Mouse (Mus musculus) kidney, postnatal 0 days (tissue): ENCODE measurements around the gene Adipoq. TPM values are rescaled to one million over a fixed set of nuclear protein-coding genes. Genes with fewer than 3 reads are reported as not detected.

ENCODE experiments used
- ATAC-seq: fragments of 200-750 bp; cut with Nextera tagmentation; replicated peaks from 2 replicates; pipeline ENCODE4 v1.8.0; 2017; ENCODE audit warnings: low read depth, moderate number of reproducible peaks, moderate TSS enrichment, moderate library complexity; ENCODE audit not compliant: low FRiP score
- DNase-seq: peaks from one replicate; pipeline ENCODE4 v3.0.0-alpha.2; 2016; ENCODE audit warnings: low spot score
- H3K27ac ChIP-seq: fragments of 300-500 bp; sonication (generic); 2 replicates; pipeline ENCODE4 v1.5.1; 2014; ENCODE audit warnings: mild to moderate bottlenecking
- H3K27me3 ChIP-seq: fragments of 300-500 bp; sonication (generic); 2 replicates; pipeline ENCODE4 v1.6.1; 2014; ENCODE audit warnings: low read length, mixed read lengths; ENCODE audit not compliant: insufficient read depth
- H3K36me3 ChIP-seq: fragments of 300-500 bp; sonication (generic); 2 replicates; pipeline ENCODE4 v1.6.1; 2014; ENCODE audit warnings: low read length, mixed read lengths; ENCODE audit not compliant: insufficient read depth
- H3K4me1 ChIP-seq: fragments of 300-500 bp; sonication (generic); replicated peaks from 2 replicates; pipeline ENCODE4 v1.6.1; 2014; ENCODE audit warnings: antibody characterized with exemption, low read length, mixed read lengths; ENCODE audit not compliant: insufficient read depth
- H3K4me2 ChIP-seq: fragments of 300-500 bp; sonication (generic); 2 replicates; pipeline ENCODE4 v1.6.1; 2014; ENCODE audit warnings: mild to moderate bottlenecking, low read length, moderate library complexity, mixed read lengths
- H3K4me3 ChIP-seq: fragments of 300-500 bp; sonication (generic); replicated peaks from 2 replicates; pipeline ENCODE4 v1.5.1; 2014; ENCODE audit warnings: low read depth, low read length
- H3K9ac ChIP-seq: fragments of 300-500 bp; sonication (generic); 2 replicates; pipeline ENCODE4 v1.6.1; 2014; ENCODE audit warnings: low read depth, low read length
- H3K9me3 ChIP-seq: fragments of 300-500 bp; sonication (generic); replicated peaks from 2 replicates; pipeline ENCODE4 v1.6.1; 2016; ENCODE audit warnings: low read length, inconsistent platforms, mixed read lengths
- CTCF ChIP-seq: IDR thresholded peaks from 2 replicates; pipeline ENCODE4 v1.5.1; 2016; ENCODE audit warnings: antibody characterized with exemption, low read depth, mild to moderate bottlenecking, moderate library complexity
- WGBS: fragments of 180-500 bp; shearing (Covaris S2); extraction: QIAGEN DNeasy Blood & Tissue Kit; methylation state at CpG from one replicate; pipeline ENCODE4 v1.1.7; 2014; 5-methylcytosine and 5-hydroxymethylcytosine counted together
- polyA plus RNA-seq: library from polyadenylated mRNA; unstranded; fragments of >200 nt; fragmentation: Nextera tagmentation; extraction: Ambion mirVana; gene quantifications from 2 replicates; pipeline ENCODE4 v1.2.1, GENCODE M21; 2015

The Adipoq gene
- polyA plus RNA-seq, 1 experiment from 2014 or later: 0.89 TPM

DNA sequence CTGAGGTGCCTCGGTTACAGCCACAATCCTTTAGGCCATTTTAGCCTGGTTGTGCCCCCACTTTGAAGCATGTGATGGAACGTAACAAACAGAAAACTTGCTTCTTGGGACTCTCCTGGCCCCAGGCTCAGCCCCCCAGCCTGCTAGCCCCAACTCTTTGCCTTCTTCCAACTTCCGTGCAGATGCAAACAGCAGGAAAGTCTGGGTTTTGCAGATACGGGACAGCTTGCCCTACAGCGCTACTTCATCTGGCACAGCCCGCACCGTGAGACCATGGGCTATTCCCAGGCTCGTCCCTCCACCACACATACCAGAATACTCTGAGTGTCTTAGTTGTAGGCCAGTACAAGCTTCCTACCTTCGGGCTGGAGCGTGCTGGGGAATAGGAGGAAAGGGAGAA lies 45.7 kb upstream of the Adipoq start:
- Histone ChIP-seq H3K27ac (peak overlapping the region; percentile 48; the same call in 1 of the 2 replicates), H3K4me3 (peak overlapping the region; percentile 31), H3K27me3 (no peaks in the 10 kb centered on the region), H3K4me2 (peak overlapping the region; percentile 75), H3K36me3 (no peaks in the 10 kb centered on the region), H3K9me3 (no peaks in the 10 kb centered on the region), H3K4me1 (0 out of 2 replicates have a peak, but pooled peaks cover 7% of the 10 kb centered on the region), H3K9ac (peak overlapping the region; percentile 49; the same call in 1 of the 2 replicates)
- no peak for ATAC-seq
- 19% methylated on average over 10 of the region's 10 CpGs for WGBS
- no peak for TF ChIP-seq CTCF
- DNase-seq: no peak

DNA sequence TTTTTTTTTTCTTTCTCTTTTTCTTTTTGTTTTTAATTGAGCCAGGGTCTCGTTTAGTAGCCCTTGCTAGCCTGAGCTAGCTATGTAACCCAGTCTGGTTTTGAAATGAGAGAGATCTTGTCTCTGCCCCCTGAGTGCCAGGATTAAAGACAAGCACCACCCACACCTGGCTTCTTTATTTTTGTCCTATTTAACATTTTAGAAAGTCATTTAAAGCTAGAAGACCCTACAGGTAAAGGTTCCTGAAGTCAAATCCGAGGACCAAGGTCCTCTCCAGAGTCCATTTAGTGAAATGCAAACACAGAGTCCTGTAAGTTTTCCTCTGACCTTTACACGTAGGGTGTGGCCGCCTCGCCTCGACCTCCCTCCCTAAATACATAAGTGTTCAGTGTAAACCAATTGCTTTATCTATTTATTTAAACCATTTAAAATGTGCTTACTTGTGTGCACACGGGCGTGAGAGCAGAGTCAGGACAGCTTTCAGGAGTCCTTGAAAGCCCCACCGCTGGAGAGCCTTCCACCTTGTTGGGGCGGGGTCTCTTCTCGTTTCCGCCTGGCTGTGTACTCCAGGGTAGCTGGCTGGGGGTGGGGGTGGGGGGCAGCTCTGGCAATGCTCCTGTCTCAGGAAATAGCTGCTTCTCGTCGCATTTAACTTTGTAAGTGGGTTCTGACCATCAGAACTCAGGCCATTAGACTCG lies 43.8 kb upstream of the Adipoq start:
- DNase-seq (no peak), ATAC-seq (no peak)
- Histone ChIP-seq H3K27me3 (no peaks in the 10 kb centered on the region), H3K9ac (peak overlapping the region; percentile 54), H3K4me3 (peak overlapping the region; percentile 40), H3K27ac (peak overlapping the region; percentile 54), H3K4me1 (0 out of 2 replicates have a peak, but pooled peaks cover 7% of the 10 kb centered on the region), H3K9me3 (no peaks in the 10 kb centered on the region), H3K36me3 (no peaks in the 10 kb centered on the region), H3K4me2 (peak overlapping the region; percentile 79)
- no peak for TF ChIP-seq CTCF
- 10% methylated on average over 15 of the region's 15 CpGs for whole genome bisulfite sequencing

DNA sequence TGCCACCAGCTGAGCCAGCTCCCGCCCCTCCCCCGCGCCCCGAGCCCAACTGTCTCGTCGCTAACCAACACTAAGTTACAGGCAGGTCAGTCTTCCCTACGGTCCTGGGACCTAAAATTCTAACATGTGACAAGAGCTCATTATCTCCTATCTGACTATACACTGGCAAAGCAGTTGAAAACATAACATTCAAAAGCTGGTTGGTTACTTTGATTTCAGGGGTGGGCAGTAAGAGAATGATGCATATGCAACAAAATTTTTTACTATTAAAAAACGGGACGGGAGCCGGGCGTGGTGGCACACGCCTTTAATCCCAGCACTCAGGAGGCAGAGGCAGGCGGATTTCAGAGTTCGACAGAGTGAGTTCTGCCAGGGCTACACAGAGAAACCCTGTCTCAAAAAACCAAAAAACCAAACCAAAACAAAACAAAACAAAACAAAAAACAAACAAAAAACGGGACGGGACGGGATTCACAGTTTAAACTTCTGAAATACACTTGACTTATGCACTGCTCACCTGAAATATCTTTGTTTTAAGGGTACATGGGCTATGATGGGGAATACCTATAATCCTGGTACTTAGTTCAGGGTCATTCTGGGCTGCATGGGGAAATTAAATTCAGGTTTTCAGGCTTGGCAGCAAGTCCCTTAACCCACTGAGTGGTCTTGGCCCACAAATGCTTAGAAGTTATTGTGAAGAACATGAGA lies 43.1 kb upstream of the Adipoq start:
- Histone ChIP-seq H3K36me3 (no peaks in the 10 kb centered on the region), H3K27me3 (no peaks in the 10 kb centered on the region), H3K9me3 (no peaks in the 10 kb centered on the region), H3K4me3 (peak overlapping the region; percentile 40), H3K4me2 (peak overlapping the region; percentile 79), H3K4me1 (0 out of 2 replicates have a peak, but pooled peaks cover 7% of the 10 kb centered on the region), H3K27ac (peak overlapping the region; percentile 54), H3K9ac (peak overlapping the region; percentile 54)
- WGBS: 35% methylated on average over 17 of the region's 17 CpGs
- no peak for DNase-seq
- no peak for TF ChIP-seq CTCF
- no peak for ATAC-seq

DNA sequence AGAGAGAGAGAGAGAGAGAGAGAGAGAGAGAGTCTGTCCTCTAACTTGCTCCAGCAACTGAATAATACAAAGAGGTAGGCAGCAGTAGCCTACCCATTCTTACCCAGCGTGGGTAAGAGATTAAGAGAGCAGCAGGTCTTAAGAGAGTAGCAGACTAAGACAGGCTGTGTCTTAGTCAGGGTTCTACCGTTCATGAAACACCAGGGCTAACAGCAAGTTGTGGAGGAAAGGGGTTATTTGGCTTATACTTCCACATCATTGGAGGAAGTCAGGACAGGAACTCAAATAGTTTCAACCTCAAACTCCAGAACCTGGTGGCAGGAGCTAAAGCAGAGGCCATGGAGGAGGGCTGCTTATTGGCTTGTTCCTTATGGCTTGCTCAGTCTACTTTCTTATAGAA lies 42.5 kb upstream of the Adipoq start:
- 80% methylated on average over 2 of the region's 2 CpGs for WGBS
- Histone ChIP-seq H3K36me3 (no peaks in the 10 kb centered on the region), H3K9ac (no peak overlapping the region), H3K27me3 (no peaks in the 10 kb centered on the region), H3K4me1 (0 out of 2 replicates have a peak, but pooled peaks cover 7% of the 10 kb centered on the region), H3K4me2 (no peak overlapping the region), H3K27ac (no peak overlapping the region), H3K9me3 (no peaks in the 10 kb centered on the region), H3K4me3 (no peak overlapping the region)
- no peak for TF ChIP-seq CTCF
- no peak for DNase-seq
- ATAC-seq: no peak

DNA sequence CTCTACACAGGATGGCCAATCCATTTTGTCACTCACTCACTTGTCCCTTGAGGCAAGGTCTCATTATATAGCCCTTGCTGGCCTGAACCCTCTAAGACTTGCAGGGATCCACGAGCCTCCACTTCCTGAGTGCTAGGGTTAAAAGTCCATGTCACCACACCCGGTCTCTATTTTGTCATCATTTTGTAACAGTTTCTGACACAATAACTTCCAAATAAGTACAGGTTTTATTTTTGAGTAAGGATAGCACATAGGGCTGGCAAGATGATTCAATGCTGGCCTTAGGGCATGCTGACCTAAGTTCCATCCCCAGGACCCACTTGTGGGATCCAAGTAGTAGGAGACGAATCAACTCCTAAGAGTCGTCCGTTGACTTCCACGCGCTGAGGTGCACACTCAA lies 40.2 kb upstream of the Adipoq start:
- no peak for ATAC-seq

DNA sequence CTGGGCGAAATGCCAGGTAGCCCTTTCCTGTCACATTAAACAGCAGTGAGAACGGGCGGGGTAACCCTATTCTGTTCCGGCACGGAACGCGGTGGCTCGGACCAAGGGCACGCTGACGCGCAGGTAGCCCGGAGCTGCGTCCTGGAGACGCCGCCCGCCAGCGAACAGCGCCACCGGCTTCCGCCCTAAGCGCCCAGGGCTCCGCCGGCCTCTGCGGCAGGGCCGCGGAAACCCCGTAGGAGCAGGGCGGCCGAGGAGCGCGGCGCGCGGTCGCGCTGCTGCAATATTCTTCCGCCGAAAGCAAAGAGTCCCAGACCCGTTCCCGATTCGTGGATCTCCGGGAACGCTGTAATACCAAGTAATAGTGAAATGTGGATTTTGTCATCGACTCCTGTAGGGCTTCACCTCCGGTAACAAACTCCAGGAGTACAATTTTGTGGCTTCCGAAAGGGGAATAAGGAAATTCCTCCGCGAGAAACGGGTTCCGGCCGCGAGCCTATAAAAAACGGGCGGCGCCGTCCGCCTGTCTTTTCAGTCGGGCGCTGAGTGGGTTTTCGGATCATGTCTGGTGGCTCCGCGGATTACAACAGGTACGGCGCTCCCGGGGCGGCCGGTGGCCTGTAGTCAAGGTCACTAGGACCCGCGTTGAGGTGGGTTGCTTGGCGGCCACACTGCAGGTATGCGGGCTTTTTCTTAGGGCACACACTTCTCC lies 38.9 kb upstream of the Adipoq start, which contains the start of gene Eif4a2:
Gene Eif4a2, plus strand, starts transcription at position 214 of the 712 bp plus-strand sequence.
- Histone ChIP-seq H3K4me2 (peak within 1 kb of the TSS; percentile 58), H3K27me3 (no peaks in the 10 kb centered on the region), H3K27ac (peak within 1 kb of the TSS; percentile 90), H3K4me1 (peaks cover 9% of the 10 kb centered on the region; the same call in 1 of the 2 replicates), H3K4me3 (peak within 1 kb of the TSS; percentile 86), H3K9me3 (no peaks in the 10 kb centered on the region), H3K9ac (peak within 1 kb of the TSS; percentile 99), H3K36me3 (peaks cover 26% of the 10 kb centered on the region; the same call in 1 of the 2 replicates)
- TF ChIP-seq CTCF: peak; percentile 47; the same call in 1 of the 2 replicates
- peak; percentile 93 for DNase-seq
- ATAC-seq: peak; percentile 92
- WGBS: under 1% methylated on average over 71 of the region's 71 CpGs

More for the DNA sequence above, 40.2 kb upstream of the Adipoq start:
- no peak for DNase-seq
- no peaks in the 10 kb centered on the region for H3K9me3 ChIP-seq
- no peak overlapping the region for H3K4me2 ChIP-seq
- H3K27me3 ChIP-seq: no peaks in the 10 kb centered on the region
- no peak overlapping the region for H3K4me3 ChIP-seq
- no peak for TF ChIP-seq CTCF
- H3K27ac ChIP-seq: no peak overlapping the region
- WGBS: 71% methylated on average over 7 of the region's 7 CpGs
- peaks cover 9% of the 10 kb centered on the region; the same call in 1 of the 2 replicates for H3K4me1 ChIP-seq
- peaks cover 14% of the 10 kb centered on the region; the same call in 1 of the 2 replicates for H3K36me3 ChIP-seq
- no peak overlapping the region for H3K9ac ChIP-seq
